Comparison of ENCODE assay signal across 24 mouse cellular contexts in genomic region chr2:162927918-162928585, GRCm38 (mm10). TPM values are rescaled to one million over a fixed set of nuclear protein-coding genes. Genes with fewer than 3 reads are reported as not detected.
"Had no signal": no experiment of that assay in that cellular context is flagged by ENCODE, and none has a peak within 500 bp of the region (broad histone marks: within the 10 kb centered on the region; RNA-seq: fewer than 3 reads in every experiment).

No protein-coding gene starts in this region.

- H3K4me3 ChIP-seq: limb, embryonic 12.5 days; limb, embryonic 15.5 days; liver, embryonic 15.5 days; midbrain, embryonic 10.5 days; midbrain, embryonic 13.5 days; myocyte; neural tube, embryonic 13.5 days had no signal

- H3K9ac ChIP-seq: limb, embryonic 12.5 days; limb, embryonic 15.5 days; liver, embryonic 15.5 days; midbrain, embryonic 13.5 days; neural tube, embryonic 13.5 days had no signal

- H3K9me3 ChIP-seq: limb, embryonic 12.5 days; limb, embryonic 15.5 days; liver, embryonic 15.5 days; midbrain, embryonic 10.5 days; midbrain, embryonic 13.5 days; neural tube, embryonic 13.5 days had no signal

- H3K4me2 ChIP-seq: limb, embryonic 12.5 days; limb, embryonic 15.5 days; liver, embryonic 15.5 days; midbrain, embryonic 13.5 days; neural tube, embryonic 13.5 days had no signal

- H3K36me3 ChIP-seq: limb, embryonic 15.5 days; midbrain, embryonic 13.5 days had no signal

- H3K27me3 ChIP-seq: limb, embryonic 15.5 days had no signal

- H3K27ac ChIP-seq: limb, embryonic 12.5 days; limb, embryonic 15.5 days; liver, embryonic 15.5 days; midbrain, embryonic 10.5 days; midbrain, embryonic 13.5 days; neural tube, embryonic 13.5 days; stomach, postnatal 0 days had no signal

- ATAC-seq: intestine, postnatal 0 days; midbrain, embryonic 13.5 days; midbrain, embryonic 16.5 days had no signal

- DNase-seq: kidney, adult 9 months; kidney, postnatal 14 days; kidney, postnatal 4 days; left cerebral cortex, postnatal 4 days; lung, adult 2 months; lung, postnatal 14 days; lung, postnatal 4 days; thymus, adult 2 months; thymus, postnatal 14 days had no signal

RNA-seq across cellular contexts. Expression of gene L3mbtl1, which starts 15.2 kb away (rescaled TPM):
- total RNA-seq: monocyte, adult 5-6 weeks had no signal
- polyA plus RNA-seq: myocyte had no signal

RNA-seq across cellular contexts. Expression of gene Sgk2, which starts 59.1 kb away (rescaled TPM):
- total RNA-seq: left cerebral cortex, postnatal 4 days; megakaryocyte, adult 5-6 weeks; monocyte, adult 5-6 weeks; neutrophil, adult 5-6 weeks had no signal
- polyA plus RNA-seq: limb, embryonic 12.5 days; lung, embryonic 16.5 days; midbrain, embryonic 10.5 days; midbrain, embryonic 13.5 days; midbrain, embryonic 16.5 days; myocyte; neural tube, embryonic 13.5 days; stomach, embryonic 14.5 days had no signal
